Mouse (Mus musculus) ES-Bruce4 (cell line): ENCODE measurements around the gene Gm10310.
"Not testable (repeated sequence)": the region's sequence is repeated elsewhere in the genome, so short reads cannot be mapped to it uniquely, and the experiment has no call there.

ENCODE experiments used
- CTCF ChIP-seq: IDR thresholded peaks from one replicate; pipeline ENCODE4 v1.8.1; 2011; ENCODE audit warnings: low read depth, low read length
- POLR2A ChIP-seq: IDR thresholded peaks from one replicate; pipeline ENCODE4 v1.8.1; 2011; ENCODE audit warnings: low read length; ENCODE audit not compliant: insufficient read depth

GRCm38 (mm10) chr10:129981867-129982266 lies 3.0 kb downstream of the Gm10310 start:
- not testable (repeated sequence) for TF ChIP-seq POLR2A, CTCF
